Mouse (Mus musculus) left cerebral cortex, postnatal 4 days (tissue): ENCODE measurements around the gene Smpd3. TPM values are rescaled to one million over a fixed set of nuclear protein-coding genes. Genes with fewer than 3 reads are reported as not detected.

Source experiments
- DNase-seq: peaks from one replicate; pipeline ENCODE4 v3.0.0-alpha.2; 2022
- intact Hi-C: fragments of 180-260 bp; cut with DNase I; formaldehyde crosslinking; loops from one replicate; pipeline ENCODE4 v1.15.1; 2025
- total RNA-seq, 2 experiments: library from RNA; stranded (reverse); gene quantifications; 2 replicates each; pipeline ENCODE4 v1.2.3; 2021

Smpd3 gene
- total RNA-seq: 100 to 1,000 TPM; 152 to 158 TPM

- intact Hi-C loops: no loop called here
- DNase-seq: peak; percentile 100
Observed at GRCm38 (mm10) chr8:106337852-106338521, at the start of gene Smpd3. Smpd3 (minus strand) TSS chr8:106337988.

GRCm38 (mm10) chr8:106381026-106381425 is 43.2 kb upstream of the Smpd3 start:
- no peak for DNase-seq
- intact Hi-C loops: no loop called here

- DNase-seq: no peak
- intact Hi-C loops: no loop called here
Observed at GRCm38 (mm10) chr8:106379357-106379756, 41.6 kb upstream of the Smpd3 start.

GRCm38 (mm10) chr8:106378501-106379048 is 40.8 kb upstream of the Smpd3 start:
- DNase-seq: no peak
- intact Hi-C loops: no loop called here

GRCm38 (mm10) chr8:106376862-106377261 is 39.1 kb upstream of the Smpd3 start:
- DNase-seq: peak; percentile 84
- intact Hi-C loops: no loop called here

- DNase-seq: no peak
Observed at GRCm38 (mm10) chr8:106375957-106376356, 38.2 kb upstream of the Smpd3 start.

GRCm38 (mm10) chr8:106369069-106369468 is 31.3 kb upstream of the Smpd3 start:
- no peak for DNase-seq
- intact Hi-C loops: no loop called here

More at GRCm38 (mm10) chr8:106375957-106376356, 38.2 kb upstream of the Smpd3 start:
- intact Hi-C loops: no loop called here

GRCm38 (mm10) chr8:106368501-106368900 is 30.7 kb upstream of the Smpd3 start:
- intact Hi-C loops: no loop called here

GRCm38 (mm10) chr8:106364837-106365236 is 27.0 kb upstream of the Smpd3 start:
- intact Hi-C loops: no loop called here
- no peak for DNase-seq

More at GRCm38 (mm10) chr8:106368501-106368900, 30.7 kb upstream of the Smpd3 start:
- peak; percentile 7 for DNase-seq

- no peak for DNase-seq
- intact Hi-C loops: no loop called here
Observed at GRCm38 (mm10) chr8:106364278-106364677, 26.5 kb upstream of the Smpd3 start.

- intact Hi-C loops: no loop called here
Observed at GRCm38 (mm10) chr8:106363321-106363720, 25.5 kb upstream of the Smpd3 start.

GRCm38 (mm10) chr8:106359650-106360338 is 22.0 kb upstream of the Smpd3 start:
- no peak for DNase-seq
- intact Hi-C loops: no loop called here

More at GRCm38 (mm10) chr8:106363321-106363720, 25.5 kb upstream of the Smpd3 start:
- DNase-seq: no peak

GRCm38 (mm10) chr8:106351135-106351534 is 13.3 kb upstream of the Smpd3 start:
- no peak for DNase-seq
- intact Hi-C loops: no loop called here

- no peak for DNase-seq
- intact Hi-C loops: no loop called here
Observed at GRCm38 (mm10) chr8:106349398-106349797, 11.6 kb upstream of the Smpd3 start.

GRCm38 (mm10) chr8:106346123-106346522 is 8.3 kb upstream of the Smpd3 start:
- DNase-seq: no peak
- intact Hi-C loops: no loop called here

GRCm38 (mm10) chr8:106343471-106343870 is 5.7 kb upstream of the Smpd3 start:
- DNase-seq: no peak
- intact Hi-C loops: no loop called here

- intact Hi-C loops: no loop called here
- DNase-seq: no peak
Observed at GRCm38 (mm10) chr8:106342828-106343227, 5.0 kb upstream of the Smpd3 start.

- DNase-seq: no peak
- intact Hi-C loops: no loop called here
Observed at GRCm38 (mm10) chr8:106338741-106339209, 987 bp upstream of the Smpd3 start.

GRCm38 (mm10) chr8:106336561-106336960 is 1.2 kb downstream of the Smpd3 start:
- DNase-seq: peak; percentile 62
- intact Hi-C loops: no loop called here

- intact Hi-C loops: no loop called here
- no peak for DNase-seq
Observed at GRCm38 (mm10) chr8:106336031-106336430, 1.8 kb downstream of the Smpd3 start.

GRCm38 (mm10) chr8:106335196-106335595 is 2.6 kb downstream of the Smpd3 start:
- DNase-seq: peak; percentile 46
- intact Hi-C loops: no loop called here

GRCm38 (mm10) chr8:106333346-106333745 is 4.4 kb downstream of the Smpd3 start:
- intact Hi-C loops: no loop called here
- no peak for DNase-seq
